Mouse (Mus musculus): ENCODE measurements around the gene Elk4. TPM values are rescaled to one million over a fixed set of nuclear protein-coding genes. Genes with fewer than 3 reads are reported as not detected.

The Elk4 gene
- polyA plus RNA-seq, 1 experiment from 2014 or later, result 15.2 TPM

DNA sequence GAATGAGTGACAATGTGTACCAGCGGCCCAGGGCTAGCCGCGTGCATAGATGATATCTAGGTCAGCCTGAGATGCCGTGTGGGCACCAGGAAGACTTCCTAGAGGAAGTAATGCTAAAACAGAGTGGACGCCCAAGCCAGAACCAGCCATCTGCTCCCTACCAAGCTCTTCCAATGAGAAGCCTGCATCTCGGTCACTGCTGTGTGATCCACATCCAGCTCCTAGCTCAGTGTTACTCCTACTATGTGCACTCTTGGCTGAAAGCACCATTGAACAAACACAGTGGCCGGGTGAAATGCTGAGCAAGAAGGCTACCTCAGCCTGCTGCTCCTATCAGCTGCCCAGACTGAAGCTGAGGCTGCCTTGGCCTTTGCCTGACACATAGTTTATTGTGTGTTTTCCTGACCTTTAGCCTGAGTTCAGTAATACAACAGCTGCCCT lies 14.8 kb upstream of the Elk4 start:
- 80% methylated on average over 7 of the region's 7 CpGs for WGBS
- H3K27me3 ChIP-seq (ENCODE audit: low read depth, poor library complexity, severe bottlenecking), result no peaks in the 10 kb centered on the region
- H3K36me3 ChIP-seq, result no peaks in the 10 kb centered on the region
- no peak for DNase-seq (ENCODE audit: low spot score)
- no peaks in the 10 kb centered on the region for H3K4me1 ChIP-seq
- no peak overlapping the region for H3K4me3 ChIP-seq
- H3K27ac ChIP-seq, result no peak overlapping the region
- H3K9me3 ChIP-seq (replicated peaks), result no peaks in the 10 kb centered on the region

- no peaks in the 10 kb centered on the region for H3K4me1 ChIP-seq
- DNase-seq (ENCODE audit: low spot score), result no peak
- no peaks in the 10 kb centered on the region for H3K27me3 ChIP-seq (ENCODE audit: low read depth, poor library complexity, severe bottlenecking)
- 88% methylated on average over 12 of the region's 12 CpGs for WGBS
- H3K9me3 ChIP-seq (replicated peaks), result no peaks in the 10 kb centered on the region
- H3K27ac ChIP-seq, result no peak overlapping the region
- no peak overlapping the region for H3K4me3 ChIP-seq
- no peaks in the 10 kb centered on the region for H3K36me3 ChIP-seq
These were observed 14.0 kb upstream of the Elk4 start for GRCm38 (mm10) chr1:131993169-131994040.

DNA sequence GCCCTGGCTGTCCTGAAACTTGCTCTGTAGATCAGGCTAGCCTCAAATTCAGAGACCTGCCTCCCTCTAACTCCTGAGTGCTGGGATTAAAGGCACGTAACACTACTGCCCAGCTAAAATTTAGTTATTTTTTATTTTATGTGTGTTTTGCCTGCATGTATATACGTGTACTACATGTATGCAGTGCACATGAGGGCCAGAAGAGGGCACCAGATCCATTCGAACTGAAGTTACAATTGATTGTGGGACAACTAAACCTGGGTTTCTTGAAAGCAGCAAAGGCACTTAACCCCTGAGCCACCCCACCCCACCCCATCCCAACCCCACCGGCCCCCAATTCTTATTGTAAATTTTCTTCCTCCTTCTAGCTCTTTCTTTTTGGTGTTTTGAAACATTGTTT lies 12.3 kb upstream of the Elk4 start:
- no peak overlapping the region for H3K27ac ChIP-seq
- H3K4me1 ChIP-seq, result no peaks in the 10 kb centered on the region
- H3K4me3 ChIP-seq, result no peak overlapping the region
- no peaks in the 10 kb centered on the region for H3K9me3 ChIP-seq (replicated peaks)
- WGBS, result 38% methylated on average over 4 of the region's 4 CpGs
- no peaks in the 10 kb centered on the region for H3K36me3 ChIP-seq
- H3K27me3 ChIP-seq (ENCODE audit: low read depth, poor library complexity, severe bottlenecking), result no peaks in the 10 kb centered on the region
- DNase-seq (ENCODE audit: low spot score), result peak; percentile 60

- H3K27me3 ChIP-seq (ENCODE audit: low read depth, poor library complexity, severe bottlenecking), result no peaks in the 10 kb centered on the region
- H3K27ac ChIP-seq, result no peak overlapping the region
- no peaks in the 10 kb centered on the region for H3K36me3 ChIP-seq
- no peaks in the 10 kb centered on the region for H3K9me3 ChIP-seq (replicated peaks)
- H3K4me3 ChIP-seq, result no peak overlapping the region
- DNase-seq (ENCODE audit: low spot score), result no peak
- H3K4me1 ChIP-seq, result peaks cover 21% of the 10 kb centered on the region
These were observed 6.9 kb upstream of the Elk4 start for GRCm38 (mm10) chr1:132000506-132000905.

GRCm38 (mm10) chr1:132001880-132002330 lies 5.5 kb upstream of the Elk4 start:
- no peaks in the 10 kb centered on the region for H3K27me3 ChIP-seq (ENCODE audit: low read depth, poor library complexity, severe bottlenecking)
- no peak for DNase-seq (ENCODE audit: low spot score)
- WGBS, result 86% methylated on average over 4 of the region's 4 CpGs
- no peaks in the 10 kb centered on the region for H3K36me3 ChIP-seq
- H3K4me1 ChIP-seq, result peaks cover 25% of the 10 kb centered on the region
- no peaks in the 10 kb centered on the region for H3K9me3 ChIP-seq (replicated peaks)
- no peak overlapping the region for H3K4me3 ChIP-seq
- H3K27ac ChIP-seq, result no peak overlapping the region

- H3K36me3 ChIP-seq, result no peaks in the 10 kb centered on the region
- H3K27me3 ChIP-seq (ENCODE audit: low read depth, poor library complexity, severe bottlenecking), result no peaks in the 10 kb centered on the region
- 82% methylated on average over 2 of the region's 2 CpGs for WGBS
- no peak for DNase-seq (ENCODE audit: low spot score)
- no peak overlapping the region for H3K27ac ChIP-seq
- no peak overlapping the region for H3K4me3 ChIP-seq
- H3K9me3 ChIP-seq (replicated peaks), result no peaks in the 10 kb centered on the region
- H3K4me1 ChIP-seq, result peaks cover 25% of the 10 kb centered on the region
These were observed 4.3 kb upstream of the Elk4 start for GRCm38 (mm10) chr1:132003111-132003510.

DNA sequence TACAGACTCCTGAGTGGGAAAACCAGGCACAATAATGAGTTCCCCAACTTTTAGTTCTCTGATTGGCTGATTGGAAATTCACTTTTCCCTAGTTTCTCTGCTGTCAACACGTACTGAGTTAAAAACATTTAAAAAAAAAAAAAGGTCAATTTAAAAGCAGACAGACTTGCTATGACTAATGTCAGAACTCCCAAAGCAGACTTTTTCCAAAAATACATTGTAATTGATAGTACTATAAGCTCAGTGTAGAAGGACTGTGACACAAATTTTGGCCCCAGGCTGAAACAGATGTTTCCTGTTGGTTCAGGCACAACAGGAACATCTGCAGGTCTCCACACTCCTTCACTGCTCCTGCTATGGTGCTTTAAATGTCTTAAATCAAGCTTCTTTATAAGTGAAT lies 3.6 kb upstream of the Elk4 start:
- Histone ChIP-seq H3K27me3 (ENCODE audit: low read depth, poor library complexity, severe bottlenecking) (no peaks in the 10 kb centered on the region), H3K36me3 (no peaks in the 10 kb centered on the region), H3K9me3 (replicated peaks) (no peaks in the 10 kb centered on the region), H3K4me1 (peaks cover 28% of the 10 kb centered on the region), H3K4me3 (no peak overlapping the region), H3K27ac (no peak overlapping the region)
- 65% methylated on average over 1 of the region's 1 CpGs for WGBS
- DNase-seq (ENCODE audit: low spot score), result no peak

DNA sequence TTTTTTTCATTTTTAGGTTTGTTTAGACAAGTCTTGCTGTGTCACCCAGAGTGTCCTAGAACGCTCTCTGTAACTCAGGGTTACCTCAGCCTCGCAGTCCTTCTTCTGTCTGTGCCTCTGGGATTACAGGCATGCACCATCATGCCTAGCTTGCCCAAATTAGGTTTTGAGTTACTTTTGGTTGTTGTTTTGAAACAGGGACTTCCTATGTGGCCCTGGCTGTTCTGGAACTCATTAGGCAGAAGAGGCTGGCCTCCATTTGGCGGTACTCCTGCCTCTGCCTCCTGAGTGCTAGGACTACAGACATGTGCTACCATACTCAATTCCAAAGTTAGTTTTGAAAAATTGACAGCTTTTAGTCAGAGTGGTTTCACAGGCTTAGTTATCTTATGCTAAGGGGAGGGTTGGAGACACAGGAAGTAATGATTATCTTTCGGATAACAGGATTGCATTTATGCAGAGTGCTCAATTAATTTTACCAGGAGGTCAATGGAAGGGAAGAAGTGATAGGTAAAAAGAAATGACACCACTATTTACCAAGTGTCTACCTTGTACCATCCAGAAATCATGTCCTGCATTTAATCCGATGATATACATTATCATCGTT lies 2.7 kb upstream of the Elk4 start:
- Histone ChIP-seq H3K27ac (no peak overlapping the region), H3K36me3 (no peaks in the 10 kb centered on the region), H3K4me1 (peaks cover 36% of the 10 kb centered on the region), H3K9me3 (replicated peaks) (no peaks in the 10 kb centered on the region), H3K4me3 (no peak overlapping the region), H3K27me3 (ENCODE audit: low read depth, poor library complexity, severe bottlenecking) (no peaks in the 10 kb centered on the region)
- 82% methylated on average over 6 of the region's 6 CpGs for WGBS
- no peak for DNase-seq (ENCODE audit: low spot score)

DNA sequence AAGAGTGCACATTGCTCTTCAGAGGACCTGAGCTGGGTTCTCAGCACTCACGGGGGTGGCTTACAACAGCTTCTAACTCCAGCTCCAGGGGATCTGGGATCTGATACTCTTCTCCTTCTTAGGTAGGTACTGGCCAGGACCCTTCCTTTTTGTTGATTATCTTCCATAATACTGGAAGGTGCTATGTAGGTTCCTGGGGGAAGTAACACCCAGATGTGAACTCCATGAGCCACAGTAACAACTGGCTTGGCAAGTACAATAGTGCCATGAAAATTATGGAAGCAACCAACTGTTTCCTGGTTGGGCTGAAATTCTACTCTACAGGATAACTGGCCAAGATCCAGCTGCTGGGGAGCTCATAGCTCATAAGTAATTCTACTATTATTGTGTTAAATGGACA lies 1.9 kb upstream of the Elk4 start:
- Histone ChIP-seq H3K9me3 (replicated peaks) (no peaks in the 10 kb centered on the region), H3K27me3 (ENCODE audit: low read depth, poor library complexity, severe bottlenecking) (no peaks in the 10 kb centered on the region), H3K4me3 (no peak overlapping the region), H3K4me1 (peaks cover 39% of the 10 kb centered on the region), H3K36me3 (no peaks in the 10 kb centered on the region), H3K27ac (no peak overlapping the region)
- 84% methylated on average over 1 of the region's 1 CpGs for WGBS
- no peak for DNase-seq (ENCODE audit: low spot score)

GRCm38 (mm10) chr1:132006046-132006445 lies 1.4 kb upstream of the Elk4 start:
- Histone ChIP-seq H3K4me3 (no peak overlapping the region), H3K36me3 (no peaks in the 10 kb centered on the region), H3K9me3 (replicated peaks) (no peaks in the 10 kb centered on the region), H3K27me3 (ENCODE audit: low read depth, poor library complexity, severe bottlenecking) (no peaks in the 10 kb centered on the region), H3K27ac (no peak overlapping the region), H3K4me1 (peaks cover 39% of the 10 kb centered on the region)
- no peak for DNase-seq (ENCODE audit: low spot score)
- WGBS, result 81% methylated on average over 3 of the region's 3 CpGs

GRCm38 (mm10) chr1:132006721-132007120 lies 686 bp upstream of the Elk4 start:
- H3K27ac ChIP-seq, result peak overlapping the region; percentile 100; the same call in 1 of the 2 replicates
- no peak for DNase-seq (ENCODE audit: low spot score)

DNA sequence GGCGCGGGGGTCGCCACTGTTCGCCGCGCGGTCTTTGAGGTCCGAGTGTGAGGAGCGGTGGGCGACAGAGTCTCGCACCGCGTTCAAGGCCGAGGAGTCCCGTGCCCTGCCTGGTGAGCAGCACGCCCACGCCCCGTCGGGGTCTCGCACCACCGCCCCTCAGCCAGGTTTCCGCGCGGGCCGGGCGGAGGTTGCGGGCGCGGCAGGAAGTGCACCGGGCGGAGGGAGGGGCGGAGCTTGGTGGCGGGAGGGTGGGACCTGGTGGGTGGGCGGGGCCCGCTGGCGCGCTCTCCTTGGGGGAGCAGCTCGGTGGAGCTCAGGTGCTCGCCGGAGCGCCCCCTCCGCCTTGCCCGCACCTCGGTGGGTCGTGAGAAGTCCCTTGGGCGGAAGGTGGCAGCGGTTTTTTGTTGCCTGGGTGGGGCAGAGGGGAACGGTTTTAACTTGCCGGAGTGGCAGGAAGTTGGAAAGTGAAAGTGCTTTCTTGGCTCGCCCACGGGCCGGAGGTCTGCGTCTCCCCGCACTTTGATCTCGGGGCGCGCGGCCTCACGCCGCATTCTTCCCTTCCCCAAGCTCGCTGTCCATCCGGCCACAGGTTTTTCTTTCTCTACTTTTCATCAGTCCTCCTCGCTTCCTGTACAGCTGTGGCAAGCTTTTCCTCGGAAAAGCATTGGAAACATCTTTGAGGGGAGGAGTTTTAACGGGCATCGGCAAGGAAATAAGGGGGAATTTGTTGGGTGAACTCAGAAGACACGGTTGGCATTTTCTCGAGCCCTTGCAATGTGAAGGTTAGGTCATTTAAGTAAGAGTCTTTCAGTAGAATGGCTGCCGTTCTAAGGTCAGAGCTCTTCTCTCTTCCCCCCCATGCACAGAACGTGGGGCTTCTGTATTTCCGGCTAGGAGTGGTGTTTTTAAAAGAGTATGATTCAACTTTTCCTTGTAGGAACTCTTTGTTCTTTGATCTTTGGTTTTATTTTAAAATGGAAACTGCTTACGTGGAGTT lies 721 bp downstream of the Elk4 start:
- Histone ChIP-seq H3K36me3 (0 out of 2 replicates have a peak, but pooled peaks cover 2% of the 10 kb centered on the region), H3K9me3 (replicated peaks) (no peaks in the 10 kb centered on the region), H3K4me1 (peaks cover 35% of the 10 kb centered on the region), H3K27me3 (ENCODE audit: low read depth, poor library complexity, severe bottlenecking) (no peaks in the 10 kb centered on the region), H3K4me3 (peak overlapping the region; percentile 90), H3K27ac (peak overlapping the region; percentile 100)
- peak; percentile 93 for DNase-seq (ENCODE audit: low spot score)
- under 1% methylated on average over 53 of the region's 72 CpGs for WGBS

More at GRCm38 (mm10) chr1:132006721-132007120, 686 bp upstream of the Elk4 start:
- H3K27me3 ChIP-seq (ENCODE audit: low read depth, poor library complexity, severe bottlenecking), result no peaks in the 10 kb centered on the region
- peaks cover 39% of the 10 kb centered on the region for H3K4me1 ChIP-seq
- peak overlapping the region; percentile 90 for H3K4me3 ChIP-seq
- no peaks in the 10 kb centered on the region for H3K9me3 ChIP-seq (replicated peaks)
- 39% methylated on average over 5 of the region's 5 CpGs for WGBS
- H3K36me3 ChIP-seq, result no peaks in the 10 kb centered on the region
